Mouse (Mus musculus): ENCODE measurements around the gene Olfr1036. TPM values are rescaled to one million over a fixed set of nuclear protein-coding genes. Genes with fewer than 3 reads are reported as not detected.
"Not testable (repeated sequence)": the region's sequence is repeated elsewhere in the genome, so short reads cannot be mapped to it uniquely, and the experiment has no call there.

Olfr1036 gene
- polyA plus RNA-seq (2016; fragmentation: Nextera tagmentation; extraction: Ambion mirVana), result not detected in 2 replicates

DNA sequence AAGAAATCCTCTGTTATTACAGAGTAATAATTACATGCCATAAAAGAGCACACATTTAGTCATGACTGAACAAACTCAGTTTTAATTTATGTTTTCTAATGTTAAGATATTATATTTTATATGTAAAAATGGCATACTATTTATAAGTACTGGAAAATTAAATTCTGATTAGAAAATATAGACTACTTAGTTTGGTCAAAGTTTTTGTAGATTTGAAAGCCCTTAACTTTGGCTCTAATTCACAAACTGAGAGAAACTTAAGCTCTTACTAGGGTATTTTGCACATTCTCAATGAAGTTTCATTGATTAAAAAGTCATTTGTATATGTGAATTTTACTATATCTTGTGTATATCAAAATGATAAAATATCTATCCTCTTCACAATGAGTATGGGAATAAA is at the start of gene Olfr1036:
TSS of gene Olfr1036 (plus strand) at position 301 of the 400 bp plus-strand sequence.
- not testable (repeated sequence) for H3K27me3 ChIP-seq (replicated peaks); ATAC-seq; H3K27ac ChIP-seq; H3K36me3 ChIP-seq; H3K4me3 ChIP-seq; H3K9me3 ChIP-seq (replicated peaks); H3K4me1 ChIP-seq; H3K9ac ChIP-seq; H3K4me2 ChIP-seq

- H3K4me1 ChIP-seq, result no peaks in the 10 kb centered on the region
- H3K36me3 ChIP-seq, result no peaks in the 10 kb centered on the region
- H3K9ac ChIP-seq, result no peak within 1 kb of the TSS
- H3K27ac ChIP-seq, result no peak within 1 kb of the TSS
- ATAC-seq, result no peak
- H3K4me2 ChIP-seq, result no peak within 1 kb of the TSS
- H3K9me3 ChIP-seq (replicated peaks), result no peaks in the 10 kb centered on the region
- no peaks in the 10 kb centered on the region for H3K27me3 ChIP-seq (replicated peaks)
- no peak within 1 kb of the TSS for H3K4me3 ChIP-seq
These were observed 28.2 kb upstream of the Olfr1036 start, which contains the start of gene Olfr1034 for GRCm38 (mm10) chr2:86045561-86045960. Gene Olfr1034 (plus strand): TSS chr2:86045861.

DNA sequence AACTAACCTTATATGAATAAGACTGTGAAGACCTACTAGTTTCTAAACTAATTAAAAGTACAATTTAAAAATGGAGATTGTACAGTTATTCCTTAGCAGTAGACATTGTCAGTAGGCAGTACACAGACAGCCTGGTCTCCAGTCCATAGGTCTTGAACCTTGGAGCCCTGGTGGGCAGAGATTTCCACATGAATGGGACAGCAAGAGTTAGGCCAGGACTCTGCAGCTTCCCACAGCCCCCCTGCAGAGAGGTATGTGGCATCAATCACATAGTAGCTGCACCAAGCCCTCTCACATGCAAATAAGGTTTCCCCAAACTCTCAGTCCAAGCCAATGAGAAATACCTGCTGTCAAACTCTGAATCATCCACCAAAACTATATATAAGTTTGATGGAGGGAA is 23.0 kb upstream of the Olfr1036 start:
- H3K4me3 ChIP-seq; H3K9me3 ChIP-seq (replicated peaks); H3K27ac ChIP-seq; H3K4me2 ChIP-seq; H3K27me3 ChIP-seq (replicated peaks); H3K9ac ChIP-seq; H3K36me3 ChIP-seq; ATAC-seq; H3K4me1 ChIP-seq: not testable (repeated sequence)

DNA sequence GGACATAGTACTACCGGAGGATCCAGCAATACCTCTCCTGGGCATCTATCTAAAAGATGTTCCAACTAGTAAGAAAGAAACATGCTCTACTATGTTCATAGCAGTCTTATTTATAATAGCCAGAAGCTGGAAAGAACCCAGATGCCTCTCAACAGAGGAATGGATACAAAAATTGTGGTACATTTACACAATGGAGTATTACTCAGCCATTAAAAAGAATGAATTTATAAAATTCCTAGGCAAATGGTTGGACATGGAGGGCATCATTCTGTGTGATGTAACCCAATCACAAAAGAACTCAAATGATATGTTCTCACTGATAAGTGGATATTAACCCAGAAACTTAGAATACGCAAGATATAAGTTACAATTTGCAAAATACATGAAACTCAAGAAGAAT is 10.0 kb upstream of the Olfr1036 start:
- not testable (repeated sequence) for H3K36me3 ChIP-seq; ATAC-seq; H3K27me3 ChIP-seq (replicated peaks); H3K27ac ChIP-seq; H3K4me2 ChIP-seq; H3K4me1 ChIP-seq; H3K4me3 ChIP-seq; H3K9ac ChIP-seq; H3K9me3 ChIP-seq (replicated peaks)
- whole genome bisulfite sequencing (ENCODE audit: insufficient replicate concordance), result 87% methylated on average over 2 of the region's 2 CpGs

DNA sequence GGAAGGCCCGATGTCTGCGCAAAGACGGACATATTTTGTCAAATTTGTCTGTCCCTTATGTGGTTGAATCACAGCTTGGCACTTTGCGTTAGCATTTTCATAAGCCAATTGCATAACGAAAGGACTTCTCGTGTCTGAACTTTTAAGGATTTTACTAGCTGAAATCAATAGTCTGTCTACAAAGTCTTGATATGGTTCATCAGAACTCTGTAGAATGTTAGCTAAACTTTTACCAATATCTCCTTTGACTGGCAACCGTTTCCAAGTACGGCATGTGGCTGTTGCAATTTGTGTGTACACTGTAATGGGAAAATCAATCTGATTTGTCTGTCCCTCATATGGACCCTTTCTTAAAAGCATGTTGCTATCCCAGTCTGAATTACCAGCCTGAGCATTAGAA is 3.6 kb upstream of the Olfr1036 start:
- Histone ChIP-seq H3K9ac (no peak overlapping the region), H3K4me1 (no peaks in the 10 kb centered on the region), H3K27me3 (replicated peaks) (no peaks in the 10 kb centered on the region), H3K4me3 (no peak overlapping the region), H3K27ac (no peak overlapping the region), H3K36me3 (no peaks in the 10 kb centered on the region), H3K9me3 (replicated peaks) (no peaks in the 10 kb centered on the region), H3K4me2 (no peak overlapping the region)
- no peak for ATAC-seq
- WGBS (ENCODE audit: insufficient replicate concordance), result 80% methylated on average over 8 of the region's 8 CpGs

- H3K4me3 ChIP-seq; H3K4me2 ChIP-seq; H3K27ac ChIP-seq; H3K36me3 ChIP-seq; H3K9me3 ChIP-seq (replicated peaks); H3K9ac ChIP-seq; H3K4me1 ChIP-seq; ATAC-seq; H3K27me3 ChIP-seq (replicated peaks): not testable (repeated sequence)
- WGBS (ENCODE audit: insufficient replicate concordance), result 71% methylated on average over 1 of the region's 1 CpGs
These were observed 6.7 kb downstream of the Olfr1036 start for GRCm38 (mm10) chr2:86080478-86080877.

DNA sequence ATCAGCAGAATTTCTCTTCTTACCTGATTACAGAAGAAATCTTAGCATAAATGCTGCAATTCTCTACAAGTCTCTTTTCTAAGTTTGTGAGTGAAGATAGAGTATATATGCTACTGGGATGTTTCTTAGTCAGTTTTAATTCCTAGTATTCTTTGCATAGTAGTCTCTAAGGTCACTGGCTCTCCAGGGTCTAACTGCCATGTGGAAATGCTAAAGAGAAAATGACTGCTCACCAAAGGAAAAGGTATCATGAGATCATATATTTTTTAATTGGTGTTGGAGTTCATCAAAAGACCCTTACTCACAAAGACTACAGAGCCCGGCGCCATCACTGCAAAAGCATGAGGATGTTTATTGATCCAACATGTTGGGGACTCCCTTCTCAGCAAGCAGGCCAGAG is 13.5 kb downstream of the Olfr1036 start, which contains the start of gene Olfr1037:
TSS of gene Olfr1037 (minus strand) at position 101 of the 400 bp plus-strand sequence.
- H3K4me2 ChIP-seq, result no peak within 1 kb of the TSS
- H3K36me3 ChIP-seq, result no peaks in the 10 kb centered on the region
- ATAC-seq, result no peak
- WGBS (ENCODE audit: insufficient replicate concordance), result 64% methylated on average over 2 of the region's 2 CpGs
- no peak within 1 kb of the TSS for H3K27ac ChIP-seq
- no peaks in the 10 kb centered on the region for H3K27me3 ChIP-seq (replicated peaks)
- no peak within 1 kb of the TSS for H3K9ac ChIP-seq
- no peak within 1 kb of the TSS for H3K4me3 ChIP-seq
- no peaks in the 10 kb centered on the region for H3K9me3 ChIP-seq (replicated peaks)
- no peaks in the 10 kb centered on the region for H3K4me1 ChIP-seq

Other genes starting within 250 kb of the Olfr1036 start
- gene Olfr1019, start 228.5 kb upstream of the Olfr1036 start, polyA plus RNA-seq (2016; fragmentation: Nextera tagmentation; extraction: Ambion mirVana), result not detected in 2 replicates
- not detected in 2 replicates for gene Olfr1020, start 227.0 kb upstream of the Olfr1036 start, polyA plus RNA-seq (2016; fragmentation: Nextera tagmentation; extraction: Ambion mirVana)
- not detected in 2 replicates for gene Olfr1022, start 205.4 kb upstream of the Olfr1036 start, polyA plus RNA-seq (2016; fragmentation: Nextera tagmentation; extraction: Ambion mirVana)
- not detected in 2 replicates for gene Olfr1023, start 188.4 kb upstream of the Olfr1036 start, polyA plus RNA-seq (2016; fragmentation: Nextera tagmentation; extraction: Ambion mirVana)
- not detected in 2 replicates for gene Olfr1024, start 168.9 kb upstream of the Olfr1036 start, polyA plus RNA-seq (2016; fragmentation: Nextera tagmentation; extraction: Ambion mirVana)
- gene Olfr1025-ps1, start 158.8 kb upstream of the Olfr1036 start, polyA plus RNA-seq (2016; fragmentation: Nextera tagmentation; extraction: Ambion mirVana), result not detected in 2 replicates
- gene Olfr1026, start 152.4 kb upstream of the Olfr1036 start, polyA plus RNA-seq (2016; fragmentation: Nextera tagmentation; extraction: Ambion mirVana), result not detected in 2 replicates
- gene Olfr1028, start 123.6 kb upstream of the Olfr1036 start, polyA plus RNA-seq (2016; fragmentation: Nextera tagmentation; extraction: Ambion mirVana), result not detected in 2 replicates
- gene Olfr1029, start 100.1 kb upstream of the Olfr1036 start, polyA plus RNA-seq (2016; fragmentation: Nextera tagmentation; extraction: Ambion mirVana), result not detected in 2 replicates
- not detected in 2 replicates for gene Olfr1030, start 94.7 kb upstream of the Olfr1036 start, polyA plus RNA-seq (2016; fragmentation: Nextera tagmentation; extraction: Ambion mirVana)
- not detected in 2 replicates for gene Olfr1031, start 83.7 kb upstream of the Olfr1036 start, polyA plus RNA-seq (2016; fragmentation: Nextera tagmentation; extraction: Ambion mirVana)
- not detected in 2 replicates for gene Olfr1032, start 68.5 kb upstream of the Olfr1036 start, polyA plus RNA-seq (2016; fragmentation: Nextera tagmentation; extraction: Ambion mirVana)
- 0.07 and 0.51 TPM in 2 replicates for gene Olfr1033, start 53.4 kb upstream of the Olfr1036 start, polyA plus RNA-seq (2016; fragmentation: Nextera tagmentation; extraction: Ambion mirVana)
- gene Olfr1034, start 28.1 kb upstream of the Olfr1036 start, polyA plus RNA-seq (2016; fragmentation: Nextera tagmentation; extraction: Ambion mirVana), result not detected in 2 replicates
- not detected in 2 replicates for gene Olfr1037, start 13.4 kb downstream of the Olfr1036 start, polyA plus RNA-seq (2016; fragmentation: Nextera tagmentation; extraction: Ambion mirVana)
- not detected in 2 replicates for gene Olfr1039, start 61.9 kb downstream of the Olfr1036 start, polyA plus RNA-seq (2016; fragmentation: Nextera tagmentation; extraction: Ambion mirVana)
- gene Olfr1040, start 72.7 kb downstream of the Olfr1036 start, polyA plus RNA-seq (2016; fragmentation: Nextera tagmentation; extraction: Ambion mirVana), result not detected in 2 replicates
- not detected in 2 replicates for gene Olfr1042, start 87.8 kb downstream of the Olfr1036 start, polyA plus RNA-seq (2016; fragmentation: Nextera tagmentation; extraction: Ambion mirVana)
- not detected in 2 replicates for gene Olfr1043, start 93.5 kb downstream of the Olfr1036 start, polyA plus RNA-seq (2016; fragmentation: Nextera tagmentation; extraction: Ambion mirVana)
- gene Olfr1044, start 103.8 kb downstream of the Olfr1036 start, polyA plus RNA-seq (2016; fragmentation: Nextera tagmentation; extraction: Ambion mirVana), result not detected in 2 replicates
- gene Olfr52, start 111.7 kb downstream of the Olfr1036 start, polyA plus RNA-seq (2016; fragmentation: Nextera tagmentation; extraction: Ambion mirVana), result not detected in 2 replicates
- not detected in 2 replicates for gene Olfr1045, start 129.0 kb downstream of the Olfr1036 start, polyA plus RNA-seq (2016; fragmentation: Nextera tagmentation; extraction: Ambion mirVana)
- gene Olfr1046, start 145.3 kb downstream of the Olfr1036 start, polyA plus RNA-seq (2016; fragmentation: Nextera tagmentation; extraction: Ambion mirVana), result not detected in 2 replicates
- not detected in 2 replicates for gene Olfr1047, start 157.4 kb downstream of the Olfr1036 start, polyA plus RNA-seq (2016; fragmentation: Nextera tagmentation; extraction: Ambion mirVana)
- not detected in 2 replicates for gene Olfr1048, start 166.3 kb downstream of the Olfr1036 start, polyA plus RNA-seq (2016; fragmentation: Nextera tagmentation; extraction: Ambion mirVana)
- gene Olfr1049, start 184.3 kb downstream of the Olfr1036 start, polyA plus RNA-seq (2016; fragmentation: Nextera tagmentation; extraction: Ambion mirVana), result not detected in 2 replicates
- gene Olfr1051, start 205.1 kb downstream of the Olfr1036 start, polyA plus RNA-seq (2016; fragmentation: Nextera tagmentation; extraction: Ambion mirVana), result not detected in 2 replicates
- not detected in 2 replicates for gene Olfr1052, start 218.5 kb downstream of the Olfr1036 start, polyA plus RNA-seq (2016; fragmentation: Nextera tagmentation; extraction: Ambion mirVana)
- gene Olfr1053, start 241.3 kb downstream of the Olfr1036 start, polyA plus RNA-seq (2016; fragmentation: Nextera tagmentation; extraction: Ambion mirVana), result not detected in 2 replicates

Measured in liver, embryonic 12.5 days (tissue).